Mouse (Mus musculus) embryonic stem cell, embryonic (primary cell): ENCODE measurements around the gene Pcsk7.

Source experiments
- CTCF ChIA-PET, 4 experiments: fragments of 300-600 bp in 2 of 4; fragments of 350-600 bp in 2 of 4; sonication (Branson Sonifier 250); formaldehyde crosslinking; loops; one replicate each; lab custom pipeline; 2022; ENCODE audit warnings: inconsistent platforms in 2 of 4; lab: Charles Lee
- POLR2A ChIA-PET, 4 experiments: fragments of 300-600 bp in 2 of 4; fragments of 350-600 bp in 2 of 4; sonication (Branson Sonifier 250); formaldehyde crosslinking; loops; one replicate each; lab custom pipeline; 2022; ENCODE audit warnings: antibody characterized with exemption in 4 of 4, inconsistent platforms in 1 of 4; lab: Charles Lee

Pcsk7 gene

GRCm38 (mm10) chr9:45931958-45932357 lies 25.7 kb downstream of the Pcsk7 start:
- CTCF ChIA-PET: interaction anchor here in 3 of 4 experiments (0.5 to 2.1 kb wide), 4 partner anchors 9 to 81 kb away, joined by 3 to 5 read pairs (median 4); partner anchors contain the start of gene Sik3 (in 1 of the 3)
- POLR2A ChIA-PET: interaction anchor here in 2 of 4 experiments (0.7 to 1.4 kb wide), 4 partner anchors 9 to 22 kb away, joined by 3 to 5 read pairs (median 3); no protein-coding TSS in a partner anchor

GRCm38 (mm10) chr9:45932571-45933415 lies 26.5 kb downstream of the Pcsk7 start:
- CTCF ChIA-PET: interaction anchor here in 3 of 4 experiments (0.8 to 2.1 kb wide), 3 partner anchors 8 to 9 kb away, joined by 3 to 5 read pairs (median 4); no protein-coding TSS in a partner anchor
- POLR2A ChIA-PET: interaction anchor here in 2 of 4 experiments (0.7 to 2.3 kb wide), 4 partner anchors 8 to 22 kb away, joined by 3 to 5 read pairs (median 3); partner anchors contain the start of gene Sidt2 (in 1 of the 2)

- CTCF ChIA-PET: interaction anchor here in 1 of 4 experiments (1.8 kb wide), 1 partner anchor 25 kb away, joined by 5 read pairs; no protein-coding TSS in a partner anchor
- POLR2A ChIA-PET: interaction anchor here in 1 of 4 experiments (3.8 kb wide), 1 partner anchor 19 kb away, joined by 20 read pairs; the partner anchor contains the start of gene Sidt2
Observed at GRCm38 (mm10) chr9:45935628-45936210, 29.4 kb downstream of the Pcsk7 start, which contains the start of gene Tagln. TSS of gene Tagln (minus strand) at chr9:45936058.

DNA sequence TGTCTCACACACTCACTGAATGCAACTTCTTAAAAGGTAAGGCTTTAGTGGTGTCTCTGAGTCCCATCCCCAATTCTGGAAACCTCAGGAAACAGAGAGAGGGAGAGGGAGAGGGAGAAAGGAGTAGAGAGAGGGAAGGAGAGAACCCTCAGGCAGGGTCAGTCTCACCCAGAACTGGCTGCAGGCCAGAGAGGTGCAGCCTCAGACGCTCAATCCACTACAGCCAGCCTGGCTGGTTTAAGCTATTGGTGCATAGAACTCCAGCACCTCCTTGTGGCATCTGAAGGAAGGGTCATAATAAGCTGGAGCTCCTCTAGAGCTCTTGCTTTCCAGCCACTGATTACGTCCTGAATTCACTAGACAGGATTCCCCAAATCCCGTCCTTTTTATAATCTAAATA lies 30.6 kb downstream of the Pcsk7 start:
- POLR2A ChIA-PET: interaction anchor here (0.5 to 3.8 kb wide), 16 partner anchors 9 to 726 kb away, joined by 3 to 20 read pairs (median 4); partner anchors contain the start of genes Sidt2 (in 3 of the 4), Bace1 (in 1 of the 4) and Cep164 (in 1 of the 4)

DNA sequence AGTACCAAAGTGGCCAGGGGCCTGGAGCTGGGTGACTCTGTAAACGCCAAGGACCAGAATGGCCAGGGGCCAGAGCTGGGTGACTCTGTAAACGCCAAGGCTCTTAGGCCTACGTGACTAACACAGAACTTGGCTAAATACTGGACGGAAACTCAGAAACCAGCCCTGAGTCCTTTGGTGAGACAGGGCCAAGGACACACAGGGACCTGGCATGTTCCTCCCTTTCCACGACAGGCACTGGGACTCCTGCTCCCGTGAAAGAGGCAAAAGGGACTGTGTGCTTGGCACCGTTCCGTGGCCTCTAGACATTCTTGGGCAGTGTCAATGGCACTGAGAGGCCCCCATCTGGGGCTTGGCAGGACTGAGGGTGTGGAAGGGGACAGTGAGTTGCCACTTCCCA lies 31.8 kb downstream of the Pcsk7 start:
- ChIA-PET POLR2A (interaction anchor here in 3 of 4 experiments (0.6 to 3.8 kb wide), 5 partner anchors 9 to 71 kb away, joined by 4 to 20 read pairs (median 5); partner anchors contain the start of gene Sidt2 (in 1 of the 3)), CTCF (interaction anchor here in 2 of 4 experiments (0.6 to 1.4 kb wide), 3 partner anchors 197 to 308 kb away, joined by 3 read pairs; partner anchors contain the start of gene Apoa1 (in 1 of the 2))

More for the DNA sequence above, 30.6 kb downstream of the Pcsk7 start:
- CTCF ChIA-PET: interaction anchor here (0.5 to 1.8 kb wide), 47 partner anchors 8 to 1175 kb away, joined by 3 to 13 read pairs (median 3); partner anchors contain the start of genes Bace1 (in 2 of the 4), Cep164 (in 2 of the 4), Pafah1b2 (in 1 of the 4) and Rnf214 (in 1 of the 4)

GRCm38 (mm10) chr9:45938952-45939637 lies 32.8 kb downstream of the Pcsk7 start:
- ChIA-PET CTCF (interaction anchor here in 1 of 4 experiments (0.7 kb wide), 1 partner anchor 970 kb away, joined by 3 read pairs; no protein-coding TSS in a partner anchor), POLR2A (interaction anchor here in 2 of 4 experiments (0.6 to 7.1 kb wide), 3 partner anchors 15 to 1225 kb away, joined by 8 to 88 read pairs (median 20); partner anchors contain the start of gene Sidt2 (in 1 of the 2))

DNA sequence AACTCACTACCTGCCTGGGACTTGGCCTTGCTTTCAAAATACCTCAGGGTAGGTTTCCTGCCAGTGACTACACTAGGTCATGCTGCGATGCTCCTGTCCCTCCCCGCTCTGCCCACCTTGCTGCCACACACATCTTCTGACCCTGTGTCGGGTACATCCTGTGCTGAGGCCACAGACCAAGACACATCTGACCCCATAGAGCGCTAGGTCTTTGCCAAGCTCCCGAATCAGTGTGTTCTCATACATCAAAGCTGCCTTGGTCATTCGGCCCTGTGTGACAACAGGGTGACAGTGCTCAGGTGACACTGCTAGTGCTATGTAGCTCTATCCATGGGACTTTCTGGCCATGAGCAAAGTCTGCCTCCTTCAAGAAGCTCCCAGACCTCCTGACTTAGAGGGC lies 33.5 kb downstream of the Pcsk7 start:
- ChIA-PET CTCF (interaction anchor here in 2 of 4 experiments (0.6 to 0.7 kb wide), 2 partner anchors 701 to 969 kb away, joined by 3 read pairs; no protein-coding TSS in a partner anchor), POLR2A (interaction anchor here in 2 of 4 experiments (0.6 to 7.1 kb wide), 2 partner anchors 15 to 1226 kb away, joined by 8 to 88 read pairs; partner anchors contain the start of gene Sidt2 (in 1 of the 2))

- POLR2A ChIA-PET: interaction anchor here in 3 of 4 experiments (0.6 to 7.1 kb wide), 13 partner anchors 9 to 342 kb away, joined by 3 to 88 read pairs (median 4); partner anchors contain the start of genes Sidt2 (in 2 of the 3), Bud13 (in 1 of the 3) and Pcsk7 (in 1 of the 3)
Observed at GRCm38 (mm10) chr9:45941329-45941888, 35.1 kb downstream of the Pcsk7 start.

GRCm38 (mm10) chr9:45942464-45942863 lies 36.2 kb downstream of the Pcsk7 start:
- CTCF ChIA-PET: interaction anchor here in 2 of 4 experiments (1.0 to 1.7 kb wide), 4 partner anchors 10 to 530 kb away, joined by 3 to 5 read pairs (median 4); no protein-coding TSS in a partner anchor
- POLR2A ChIA-PET: interaction anchor here in 2 of 4 experiments (0.6 to 7.1 kb wide), 5 partner anchors 12 to 166 kb away, joined by 3 to 88 read pairs (median 9); partner anchors contain the start of gene Sidt2 (in 2 of the 2)

More at GRCm38 (mm10) chr9:45941329-45941888, 35.1 kb downstream of the Pcsk7 start:
- CTCF ChIA-PET: interaction anchor here in 3 of 4 experiments (0.5 to 1.7 kb wide), 23 partner anchors 9 to 895 kb away, joined by 3 to 11 read pairs (median 4); partner anchors contain the start of genes Apoa1 (in 1 of the 3) and Sidt2 (in 1 of the 3)

GRCm38 (mm10) chr9:45942916-45943315 lies 36.6 kb downstream of the Pcsk7 start:
- ChIA-PET CTCF (interaction anchor here in 1 of 4 experiments (0.6 kb wide), 1 partner anchor 561 kb away, joined by 5 read pairs; no protein-coding TSS in a partner anchor), POLR2A (interaction anchor here in 2 of 4 experiments (0.6 to 7.1 kb wide), 4 partner anchors 11 to 167 kb away, joined by 3 to 88 read pairs (median 20); partner anchors contain the start of gene Sidt2 (in 2 of the 2))

GRCm38 (mm10) chr9:45943628-45944505 lies 37.6 kb downstream of the Pcsk7 start:
- CTCF ChIA-PET: interaction anchor here in 2 of 4 experiments (0.6 to 1.2 kb wide), 2 partner anchors 33 to 560 kb away, joined by 3 to 5 read pairs; no protein-coding TSS in a partner anchor
- POLR2A ChIA-PET: interaction anchor here in 2 of 4 experiments (0.9 to 7.1 kb wide), 4 partner anchors 11 to 443 kb away, joined by 3 to 88 read pairs (median 20); partner anchors contain the start of gene Sidt2 (in 2 of the 2)

DNA sequence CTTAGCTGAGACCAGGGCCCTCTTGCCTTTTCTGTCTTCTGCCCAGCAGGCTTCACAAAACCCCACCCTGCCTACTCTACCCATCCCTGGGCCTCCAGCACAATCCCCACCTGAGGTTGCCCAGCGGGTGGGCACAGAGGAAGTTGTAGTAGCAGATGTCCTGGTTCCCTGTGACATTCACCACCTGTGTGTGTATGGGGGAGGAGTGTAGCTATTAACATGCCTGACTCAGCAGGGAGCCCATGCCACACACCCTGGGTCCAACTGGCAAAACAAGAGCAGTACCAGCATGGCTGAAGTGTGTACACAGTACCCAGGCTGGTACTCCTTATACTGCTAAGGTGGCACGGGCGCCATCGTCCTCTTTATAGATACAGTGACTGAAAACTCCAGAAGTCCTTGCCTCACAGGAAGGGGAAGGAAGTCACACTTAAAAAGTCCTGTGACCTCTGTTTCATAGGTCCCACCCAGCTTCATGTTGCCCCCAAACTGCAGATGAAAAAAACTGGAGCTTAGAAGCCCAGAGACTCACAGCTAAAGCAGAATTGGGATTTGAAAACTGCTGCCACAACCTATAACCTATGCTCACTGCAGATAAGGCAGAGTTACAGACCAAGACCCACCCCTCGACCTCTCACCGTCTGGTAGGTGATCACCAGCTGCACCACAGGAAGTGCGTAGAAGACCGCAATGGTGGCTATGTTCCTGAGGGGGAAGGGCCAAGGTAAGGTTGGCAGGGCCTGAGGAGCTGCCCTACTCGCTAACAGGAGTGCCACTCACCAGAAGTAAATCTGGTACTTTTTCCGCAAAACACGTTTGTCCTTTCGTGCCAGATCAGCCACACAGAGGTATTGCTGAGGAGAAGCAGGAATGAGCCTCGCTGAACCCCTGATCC lies 38.5 kb downstream of the Pcsk7 start:
- ChIA-PET POLR2A (interaction anchor here in 3 of 4 experiments (0.6 to 7.1 kb wide), 8 partner anchors 8 to 444 kb away, joined by 3 to 88 read pairs (median 4); partner anchors contain the start of gene Sidt2 (in 2 of the 3)), CTCF (interaction anchor here in 1 of 4 experiments (0.9 to 1.2 kb wide), 3 partner anchors 8 to 34 kb away, joined by 3 to 9 read pairs (median 3); no protein-coding TSS in a partner anchor)

DNA sequence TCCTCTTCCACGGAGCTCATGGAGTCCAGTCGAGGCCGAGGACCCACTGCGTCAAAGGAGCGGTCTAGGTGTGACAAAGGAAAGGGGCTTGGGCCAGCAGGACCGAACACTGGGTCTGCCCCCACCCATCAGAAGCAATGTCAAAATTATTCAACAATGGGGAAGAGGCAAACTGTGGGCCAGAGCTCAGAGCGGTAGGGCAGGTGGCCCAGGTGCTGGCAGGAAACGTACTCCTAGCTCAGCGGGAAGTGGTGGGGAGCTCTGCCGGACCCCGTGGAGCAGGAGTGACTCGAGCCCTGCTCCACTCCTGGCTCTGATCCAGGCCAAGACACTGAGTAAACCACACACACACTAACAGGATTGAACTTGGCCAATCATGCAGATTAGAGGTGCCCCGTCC lies 39.4 kb downstream of the Pcsk7 start:
- ChIA-PET POLR2A (interaction anchor here (0.5 to 7.1 kb wide), 6 partner anchors 8 to 590 kb away, joined by 3 to 88 read pairs (median 5); partner anchors contain the start of gene Sidt2 (in 3 of the 4)), CTCF (interaction anchor here (0.5 to 1.2 kb wide), 6 partner anchors 8 to 360 kb away, joined by 3 to 9 read pairs (median 4); no protein-coding TSS in a partner anchor)
